In genomic region chr2:84779210-84779609, GRCm38 (mm10) we compare ENCODE assay signal across 13 mouse cellular contexts. TPM values are rescaled to one million over a fixed set of nuclear protein-coding genes. Genes with fewer than 3 reads are reported as not detected.
A peak's percentile ranks its signal among the peaks of the same experiment; 100 is the strongest.
DNase-seq lines count a peak whose midpoint lies in the region; ATAC-seq and TF ChIP-seq lines count a peak whose summit lies in the region.
"Had no signal": no experiment of that assay in that cellular context is flagged by ENCODE, and none has a peak within 500 bp of the region (broad histone marks: within the 10 kb centered on the region; RNA-seq: fewer than 3 reads in every experiment).

No protein-coding gene starts in this region.

- no peak overlapping the region for H3K4me3 ChIP-seq in lung, adult 2 months (replicated peaks; ENCODE audit: extremely low read depth, low read depth, low read length)
- no peak overlapping the region for H3K4me3 ChIP-seq in ES-E14 (ENCODE audit: insufficient read depth in 1 of 2, low read depth in 1 of 2, low read length in 2 of 2, poor library complexity in 1 of 2, severe bottlenecking in 1 of 2)
- H3K4me3 ChIP-seq: heart, embryonic 13.5 days; kidney, embryonic 15.5 days; limb, embryonic 12.5 days; myocyte; stomach, embryonic 15.5 days had no signal

- no peak overlapping the region for H3K9ac ChIP-seq in ES-E14 (ENCODE audit: insufficient read depth, low read depth, low read length, poor library complexity, severe bottlenecking)
- H3K9ac ChIP-seq: heart, embryonic 13.5 days; kidney, embryonic 15.5 days; limb, embryonic 12.5 days; stomach, embryonic 15.5 days had no signal

- no peaks in the 10 kb centered on the region for H3K4me1 ChIP-seq in lung, adult 2 months (ENCODE audit: control insufficient read depth, insufficient read depth, low read length)
- peaks cover 3 to 7% of the 10 kb centered on the region in 2 experiments; a peak in 1 of 4 replicates for H3K4me1 ChIP-seq in ES-E14 (ENCODE audit: control insufficient read depth in 2 of 2, insufficient read depth in 2 of 2, low read length in 2 of 2, poor library complexity in 1 of 2)

- TF ChIP-seq CTCF in lung, adult 2 months (IDR thresholded peaks at IDR 0.05; ENCODE audit: insufficient read depth, low read length), result peak; percentile 24; the same call in 1 of the 2 replicates

- no peaks in the 10 kb centered on the region for H3K36me3 ChIP-seq in ES-E14 (ENCODE audit: control insufficient read depth, insufficient read depth, low read length, poor library complexity, severe bottlenecking)
- H3K36me3 ChIP-seq: heart, embryonic 13.5 days; kidney, embryonic 15.5 days; limb, embryonic 12.5 days; stomach, embryonic 15.5 days had no signal

- DNase-seq in lung, adult 2 months, result no peak
- DNase-seq in lung, postnatal 14 days, result no peak
- no peak for DNase-seq in ES-E14 (ENCODE audit: low read depth, low spot score)
- peak; percentile 89 for DNase-seq in thymus, postnatal 0 days (ENCODE audit: low spot score)
- no peak for DNase-seq in cerebellum, adult 9-11 months
- no peak for DNase-seq in c-Kit-positive CD71-positive TER-119-positive erythroid progenitor cells, embryonic 14.5 days (ENCODE audit: low spot score)
- DNase-seq: adrenal gland, postnatal 25 days had no signal

- WGBS in lung, adult 2 months, result 41% methylated on average over 6 of the region's 6 CpGs

- TF ChIP-seq POLR2A in lung, adult 2 months (IDR thresholded peaks at IDR 0.05; ENCODE audit: borderline replicate concordance, extremely low read depth, low read depth, low read length), result no peak

- no peak overlapping the region for H3K27ac ChIP-seq in ES-E14 (ENCODE audit: insufficient read depth, low read depth, low read length, poor library complexity, severe bottlenecking)
- H3K27ac ChIP-seq: heart, embryonic 13.5 days; kidney, embryonic 15.5 days; limb, embryonic 12.5 days; stomach, embryonic 15.5 days had no signal

- peak; percentile 87 for ATAC-seq in erythroblast, adult 5-6 weeks (replicated peaks; ENCODE audit: low FRiP score, poor library complexity, severe bottlenecking)

- in situ Hi-C loops in ES-E14 (cut with MboI; ENCODE audit: low sequenced_read_pairs in 2 of 2, unreplicated experiment in 2 of 2), result no loop called here

- no peaks in the 10 kb centered on the region for H3K9me3 ChIP-seq in ES-E14 (ENCODE audit: control insufficient read depth, insufficient read depth, low read depth, low read length)
- H3K9me3 ChIP-seq: heart, embryonic 13.5 days; kidney, embryonic 15.5 days; limb, embryonic 12.5 days; stomach, embryonic 15.5 days had no signal

TF ChIP-seq in ES-E14, 5 proteins besides CTCF, POLR2A, EP300 and RAD21:
- TF ChIP-seq ZC3H11A (IDR thresholded peaks at IDR 0.05; ENCODE audit: borderline replicate concordance, low read depth, low read length) (0 out of 2 replicates have a peak, but pooled peaks have one; percentile 3), MAFK (IDR thresholded peaks at IDR 0.05; ENCODE audit: insufficient read depth, low read depth, low read length) (no peak)

RNA-seq across cellular contexts. Expression of gene Serping1, which starts 4.0 kb away (rescaled TPM):
- polyA plus RNA-seq in lung, adult 2 months (2012; rRNA removed), result 822 and 853 TPM in 2 replicates
- 6.3 and 12.2 TPM in 2 replicates for total RNA-seq in ES-E14 (2012; rRNA removed)
- 4.2 and 7.3 TPM in 2 replicates for total RNA-seq in erythroblast, adult 5-6 weeks (2015; ENCODE audit: low replicate concordance)
- total RNA-seq in erythroblast, adult 5-6 weeks (2017; ENCODE audit: low replicate concordance), result 2.1 and 3.1 TPM in 2 replicates
- 13.8 and 16.1 TPM in 2 replicates for polyA plus RNA-seq in thymus, postnatal 0 days (2015; fragmentation: Nextera tagmentation; extraction: Ambion mirVana)

RNA-seq across cellular contexts. Expression of gene Ube2l6, which starts 19.4 kb away (rescaled TPM):
- polyA plus RNA-seq in lung, adult 2 months (2012; rRNA removed), result 45.0 and 47.0 TPM in 2 replicates
- total RNA-seq in ES-E14 (2012; rRNA removed), result 0.58 and 1.9 TPM in 2 replicates
- total RNA-seq in erythroblast, adult 5-6 weeks (2015; ENCODE audit: low replicate concordance), result 974 and 1,000 TPM in 2 replicates
- total RNA-seq in erythroblast, adult 5-6 weeks (2017; ENCODE audit: low replicate concordance), result 826 and 843 TPM in 2 replicates
- 39.1 and 45.5 TPM in 2 replicates for polyA plus RNA-seq in thymus, postnatal 0 days (2015; fragmentation: Nextera tagmentation; extraction: Ambion mirVana)

RNA-seq across cellular contexts. Expression of gene Gm19426, which starts 35.8 kb away (rescaled TPM):
- polyA plus RNA-seq in lung, adult 2 months (2012; rRNA removed), result 1.8 and 4.1 TPM in 2 replicates
- total RNA-seq in ES-E14 (2012; rRNA removed), result 13.1 and 14.6 TPM in 2 replicates
- not detected in 2 replicates for total RNA-seq in erythroblast, adult 5-6 weeks (2015; ENCODE audit: low replicate concordance)
- not detected in 2 replicates for total RNA-seq in erythroblast, adult 5-6 weeks (2017; ENCODE audit: low replicate concordance)
- 0.33 and 0.54 TPM in 2 replicates for polyA plus RNA-seq in thymus, postnatal 0 days (2015; fragmentation: Nextera tagmentation; extraction: Ambion mirVana)

RNA-seq across cellular contexts. Expression of gene Smtnl1, which starts 43.2 kb away (rescaled TPM):
- 3.5 TPM in 1 of 2 replicates, not detected in the other for polyA plus RNA-seq in lung, adult 2 months (2012; rRNA removed)
- 4.4 and 4.9 TPM in 2 replicates for total RNA-seq in ES-E14 (2012; rRNA removed)
- not detected in 2 replicates for total RNA-seq in erythroblast, adult 5-6 weeks (2015; ENCODE audit: low replicate concordance)
- total RNA-seq in erythroblast, adult 5-6 weeks (2017; ENCODE audit: low replicate concordance), result 2.0 TPM in 1 of 2 replicates, not detected in the other
- 0.38 and 0.44 TPM in 2 replicates for polyA plus RNA-seq in thymus, postnatal 0 days (2015; fragmentation: Nextera tagmentation; extraction: Ambion mirVana)
- total RNA-seq: adrenal gland, postnatal 25 days had no signal

RNA-seq across cellular contexts. Expression of gene Ypel4, which starts 45.4 kb away (rescaled TPM):
- 1.6 and 2.0 TPM in 2 replicates for polyA plus RNA-seq in lung, adult 2 months (2012; rRNA removed)
- total RNA-seq in ES-E14 (2012; rRNA removed), result 0.89 and 1.8 TPM in 2 replicates
- total RNA-seq in erythroblast, adult 5-6 weeks (2015; ENCODE audit: low replicate concordance), result 1,364 and 1,503 TPM in 2 replicates
- total RNA-seq in erythroblast, adult 5-6 weeks (2017; ENCODE audit: low replicate concordance), result 1,636 and 1,967 TPM in 2 replicates
- polyA plus RNA-seq in thymus, postnatal 0 days (2015; fragmentation: Nextera tagmentation; extraction: Ambion mirVana), result 0.21 and 0.27 TPM in 2 replicates

Comparison
In these comparisons a context has a peak if more than half of its experiments do, and no peak if none do; other contexts are left out.
1. RNA of gene Ube2l6, which starts 19.4 kb away (total RNA-seq): 826 to 1,000 TPM in erythroblast, adult 5-6 weeks; 0.58 to 1.9 TPM in ES-E14; every median in the first group is over 100 times any median in the second.
2. RNA of gene Gm19426, which starts 35.8 kb away (total RNA-seq): 13.1 to 14.6 TPM in ES-E14; not detected in erythroblast, adult 5-6 weeks; every median in the first group is over 10 times any median in the second.